Mouse (Mus musculus) limb, embryonic 12.5 days (tissue): ENCODE results near the gene Nfatc2. TPM values are rescaled to one million over a fixed set of nuclear protein-coding genes. Genes with fewer than 3 reads are reported as not detected.

Experiments used
- ATAC-seq: fragments of 200-750 bp; cut with Nextera tagmentation; 2 replicates; pipeline ENCODE4 v1.8.0; 2017; ENCODE audit warnings: low read depth, moderate TSS enrichment; ENCODE audit not compliant: insufficient number of reproducible peaks, insufficient read depth, low FRiP score, low TSS enrichment
- H3K27ac ChIP-seq: fragments of 300-500 bp; sonication (generic); 2 replicates; pipeline ENCODE4 v1.5.1; 2016; ENCODE audit warnings: mild to moderate bottlenecking, moderate library complexity
- H3K27me3 ChIP-seq: fragments of 300-500 bp; sonication (generic); 2 replicates; pipeline ENCODE4 v1.6.1; 2016; ENCODE audit warnings: mild to moderate bottlenecking, moderate library complexity
- H3K36me3 ChIP-seq: fragments of 300-500 bp; sonication (generic); 2 replicates; pipeline ENCODE4 v1.6.1; 2016; ENCODE audit warnings: mild to moderate bottlenecking, moderate library complexity
- H3K4me1 ChIP-seq: fragments of 300-500 bp; sonication (generic); replicated peaks from 2 replicates; pipeline ENCODE4 v1.6.1; 2016
- H3K4me2 ChIP-seq: fragments of 300-500 bp; sonication (generic); 2 replicates; pipeline ENCODE4 v1.6.1; 2016; ENCODE audit warnings: mild to moderate bottlenecking, moderate library complexity
- H3K4me3 ChIP-seq: fragments of 300-500 bp; sonication (generic); replicated peaks from 2 replicates; pipeline ENCODE4 v1.5.1; 2016; ENCODE audit warnings: mild to moderate bottlenecking
- H3K9ac ChIP-seq: fragments of 300-500 bp; sonication (generic); replicated peaks from 2 replicates; pipeline ENCODE4 v1.6.1; 2016; ENCODE audit warnings: mild to moderate bottlenecking, moderate library complexity
- H3K9me3 ChIP-seq: fragments of 300-500 bp; sonication (generic); 2 replicates; pipeline ENCODE4 v1.6.1; 2016; ENCODE audit warnings: mild to moderate bottlenecking, moderate library complexity
- WGBS: fragments of 180-500 bp; shearing (Covaris S2); methylation state at CpG from one replicate; pipeline ENCODE4 v1.1.7; 2016; 5-methylcytosine and 5-hydroxymethylcytosine counted together
- polyA plus RNA-seq: library from polyadenylated mRNA; unstranded; fragments of >200 nt; fragmentation: Nextera tagmentation; extraction: Ambion mirVana; gene quantifications from 2 replicates; pipeline ENCODE4 v1.2.1, GENCODE M21; 2016

Gene Nfatc2
- polyA plus RNA-seq, 1 experiment from 2014 or later: 5.3 TPM

- Histone ChIP-seq H3K27me3 (peaks cover 7% of the 10 kb centered on the region), H3K36me3 (no peaks in the 10 kb centered on the region), H3K4me3 (no peak overlapping the region), H3K27ac (no peak overlapping the region), H3K9me3 (no peaks in the 10 kb centered on the region), H3K4me1 (peaks cover 53% of the 10 kb centered on the region), H3K9ac (no peak overlapping the region), H3K4me2 (no peak overlapping the region)
- WGBS: 54% methylated on average over 6 of the region's 6 CpGs
- ATAC-seq: no peak
These were observed 8.3 kb upstream of the Nfatc2 start for GRCm38 (mm10) chr2:168609653-168610248.

GRCm38 (mm10) chr2:168608125-168608564, 6.7 kb upstream of the Nfatc2 start:
- 62% methylated on average over 9 of the region's 9 CpGs for WGBS
- Histone ChIP-seq H3K27ac (no peak overlapping the region), H3K36me3 (no peaks in the 10 kb centered on the region), H3K27me3 (peaks cover 13% of the 10 kb centered on the region), H3K4me3 (no peak overlapping the region), H3K4me2 (no peak overlapping the region), H3K9ac (no peak overlapping the region), H3K4me1 (peaks cover 57% of the 10 kb centered on the region), H3K9me3 (no peaks in the 10 kb centered on the region)
- ATAC-seq: no peak

- H3K4me2 ChIP-seq: no peak overlapping the region; the same call in 1 of the 2 replicates
- peak overlapping the region; percentile 79 for H3K27ac ChIP-seq
- H3K4me1 ChIP-seq: peaks cover 67% of the 10 kb centered on the region
These were observed 3.2 kb upstream of the Nfatc2 start for GRCm38 (mm10) chr2:168604655-168605070.

GRCm38 (mm10) chr2:168602387-168602741, 907 bp upstream of the Nfatc2 start:
- Histone ChIP-seq H3K4me2 (peak overlapping the region; percentile 80), H3K4me3 (no peak overlapping the region), H3K27me3 (peaks cover 55% of the 10 kb centered on the region)

More at GRCm38 (mm10) chr2:168604655-168605070, 3.2 kb upstream of the Nfatc2 start:
- WGBS: 12% methylated on average over 16 of the region's 16 CpGs
- Histone ChIP-seq H3K9ac (no peak overlapping the region), H3K9me3 (no peaks in the 10 kb centered on the region), H3K27me3 (peaks cover 42% of the 10 kb centered on the region), H3K36me3 (no peaks in the 10 kb centered on the region), H3K4me3 (no peak overlapping the region)
- ATAC-seq: no peak; the same call in 1 of the 2 replicates

GRCm38 (mm10) chr2:168600750-168601490, 537 bp downstream of the Nfatc2 start:
- peak overlapping the region; percentile 57 for H3K4me3 ChIP-seq
- peaks cover 57% of the 10 kb centered on the region for H3K4me1 ChIP-seq
- H3K27ac ChIP-seq: peak overlapping the region; percentile 94
- peak; percentile 41; the same call in 1 of the 2 replicates for ATAC-seq
- H3K9ac ChIP-seq: peak overlapping the region; percentile 70
- H3K4me2 ChIP-seq: peak overlapping the region; percentile 80
- H3K27me3 ChIP-seq: peaks cover 52% of the 10 kb centered on the region
- H3K36me3 ChIP-seq: no peaks in the 10 kb centered on the region
- under 1% methylated on average over 32 of the region's 32 CpGs for WGBS
- H3K9me3 ChIP-seq: no peaks in the 10 kb centered on the region

More at GRCm38 (mm10) chr2:168602387-168602741, 907 bp upstream of the Nfatc2 start:
- no peak for ATAC-seq
- H3K27ac ChIP-seq: peak overlapping the region; percentile 94
- 17% methylated on average over 12 of the region's 12 CpGs for WGBS
- H3K9me3 ChIP-seq: no peaks in the 10 kb centered on the region
- peak overlapping the region; percentile 37; the same call in 1 of the 2 replicates for H3K9ac ChIP-seq
- no peaks in the 10 kb centered on the region for H3K36me3 ChIP-seq
- peaks cover 57% of the 10 kb centered on the region for H3K4me1 ChIP-seq

GRCm38 (mm10) chr2:168595693-168596092, 5.8 kb downstream of the Nfatc2 start:
- Histone ChIP-seq H3K9ac (no peak overlapping the region), H3K27ac (no peak overlapping the region), H3K4me1 (peaks cover 17% of the 10 kb centered on the region), H3K9me3 (no peaks in the 10 kb centered on the region), H3K4me3 (no peak overlapping the region), H3K4me2 (no peak overlapping the region), H3K27me3 (peaks cover 45% of the 10 kb centered on the region), H3K36me3 (no peaks in the 10 kb centered on the region)
- WGBS: 83% methylated on average over 7 of the region's 7 CpGs
- ATAC-seq: no peak

GRCm38 (mm10) chr2:168593676-168594075, 7.8 kb downstream of the Nfatc2 start:
- H3K27me3 ChIP-seq: peaks cover 50% of the 10 kb centered on the region

GRCm38 (mm10) chr2:168593004-168593403, 8.5 kb downstream of the Nfatc2 start:
- Histone ChIP-seq H3K27ac (no peak overlapping the region), H3K36me3 (no peaks in the 10 kb centered on the region), H3K27me3 (peaks cover 51% of the 10 kb centered on the region), H3K9ac (no peak overlapping the region), H3K4me1 (peaks cover 30% of the 10 kb centered on the region), H3K4me2 (no peak overlapping the region), H3K9me3 (no peaks in the 10 kb centered on the region), H3K4me3 (no peak overlapping the region)
- 87% methylated on average over 5 of the region's 5 CpGs for WGBS
- no peak for ATAC-seq

More at GRCm38 (mm10) chr2:168593676-168594075, 7.8 kb downstream of the Nfatc2 start:
- Histone ChIP-seq H3K9me3 (no peaks in the 10 kb centered on the region), H3K4me1 (peaks cover 23% of the 10 kb centered on the region), H3K9ac (no peak overlapping the region), H3K4me3 (no peak overlapping the region), H3K4me2 (no peak overlapping the region), H3K27ac (no peak overlapping the region), H3K36me3 (no peaks in the 10 kb centered on the region)
- 77% methylated on average over 6 of the region's 6 CpGs for WGBS
- ATAC-seq: no peak

GRCm38 (mm10) chr2:168591076-168591475, 10.4 kb downstream of the Nfatc2 start:
- 49% methylated on average over 2 of the region's 2 CpGs for WGBS
- Histone ChIP-seq H3K36me3 (no peaks in the 10 kb centered on the region), H3K9ac (no peak overlapping the region), H3K27ac (no peak overlapping the region), H3K9me3 (no peaks in the 10 kb centered on the region), H3K4me2 (no peak overlapping the region), H3K4me3 (no peak overlapping the region), H3K4me1 (peaks cover 39% of the 10 kb centered on the region), H3K27me3 (peaks cover 55% of the 10 kb centered on the region)
- no peak for ATAC-seq

- Histone ChIP-seq H3K36me3 (no peaks in the 10 kb centered on the region), H3K9ac (peak overlapping the region; percentile 47), H3K4me1 (peaks cover 39% of the 10 kb centered on the region), H3K27me3 (peaks cover 55% of the 10 kb centered on the region), H3K9me3 (no peaks in the 10 kb centered on the region), H3K4me3 (peak overlapping the region; percentile 43), H3K4me2 (peak overlapping the region; percentile 73), H3K27ac (no peak overlapping the region)
- 35% methylated on average over 10 of the region's 10 CpGs for WGBS
- ATAC-seq: no peak
These were observed 10.9 kb downstream of the Nfatc2 start for GRCm38 (mm10) chr2:168590556-168590955.

GRCm38 (mm10) chr2:168590168-168590551, 11.3 kb downstream of the Nfatc2 start:
- no peaks in the 10 kb centered on the region for H3K9me3 ChIP-seq
- no peak overlapping the region for H3K27ac ChIP-seq
- H3K4me1 ChIP-seq: peaks cover 39% of the 10 kb centered on the region
- no peak; the same call in 1 of the 2 replicates for ATAC-seq
- no peaks in the 10 kb centered on the region for H3K36me3 ChIP-seq
- under 1% methylated on average over 37 of the region's 38 CpGs for WGBS
- H3K4me3 ChIP-seq: peak overlapping the region; percentile 43
- peaks cover 55% of the 10 kb centered on the region for H3K27me3 ChIP-seq
- H3K9ac ChIP-seq: peak overlapping the region; percentile 47
- peak overlapping the region; percentile 73 for H3K4me2 ChIP-seq
